Mouse (Mus musculus) cortical plate, adult 2 months (tissue): ENCODE data around the gene Csrp1. TPM values are rescaled to one million over a fixed set of nuclear protein-coding genes. Genes with fewer than 3 reads are reported as not detected.

Source experiments
- H3K27ac ChIP-seq: fragments of 200-500 bp; 2 replicates; pipeline ENCODE4 v1.5.1; 2012; ENCODE audit warnings: low read length, control low read depth, inconsistent platforms; ENCODE audit not compliant: insufficient read depth
- H3K4me1 ChIP-seq: fragments of 200-500 bp; 2 replicates; pipeline ENCODE4 v1.6.1; 2011; ENCODE audit warnings: low read length; ENCODE audit not compliant: control insufficient read depth, insufficient read depth
- H3K4me3 ChIP-seq: fragments of 200-500 bp; 2 replicates; pipeline ENCODE4 v1.5.1; 2011; ENCODE audit warnings: mild to moderate bottlenecking, low read length, control low read depth; ENCODE audit not compliant: insufficient read depth
- CTCF ChIP-seq: fragments of 200-500 bp; IDR thresholded peaks from 2 replicates; pipeline ENCODE4 v1.5.1; 2011; ENCODE audit warnings: mild to moderate bottlenecking, control low read depth, low read length; ENCODE audit not compliant: insufficient read depth; ENCODE audit errors: extremely low read depth
- POLR2A ChIP-seq: fragments of 200-500 bp; IDR thresholded peaks from 2 replicates; pipeline ENCODE4 v1.6.1; 2011; ENCODE audit warnings: mild to moderate bottlenecking, low read length, control low read depth; ENCODE audit not compliant: insufficient read depth; ENCODE audit errors: extremely low read depth
- polyA plus RNA-seq: library from polyadenylated mRNA; depleted of rRNA; stranded (reverse); fragments of >200 nt; gene quantifications from 2 replicates; pipeline ENCODE4 v1.2.3, GENCODE M21; 2012

Csrp1 gene
- polyA plus RNA-seq, 1 experiment, result 369 TPM

- H3K4me1 ChIP-seq, result no peaks in the 10 kb centered on the region; the same call in 1 of the 2 replicates
- H3K4me3 ChIP-seq, result no peak overlapping the region
- TF ChIP-seq CTCF (no peak), POLR2A (no peak)
- no peak overlapping the region for H3K27ac ChIP-seq
Observed at GRCm38 (mm10) chr1:135704317-135704821, 15.5 kb upstream of the Csrp1 start.

DNA sequence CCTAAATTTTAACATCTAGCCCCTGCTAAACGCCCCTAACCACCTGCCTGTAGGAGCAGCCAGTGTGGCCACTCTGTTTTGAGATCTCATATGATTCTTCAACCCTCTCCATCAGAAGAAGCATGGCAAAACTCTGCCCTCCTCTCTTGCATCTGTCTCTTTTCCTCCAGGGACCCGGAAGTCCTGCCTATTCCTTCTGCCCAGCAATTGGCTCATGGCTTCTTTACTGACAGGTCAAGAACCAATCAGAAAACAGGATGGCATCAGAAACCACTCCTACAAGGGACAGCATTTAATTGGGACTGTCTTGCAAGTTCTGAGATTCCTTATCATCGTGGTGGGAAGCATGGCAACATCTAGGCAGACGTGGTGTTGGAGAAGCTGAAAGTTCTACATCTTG, 11.5 kb upstream of the Csrp1 start:
- H3K4me1 ChIP-seq, result no peaks in the 10 kb centered on the region
- H3K4me3 ChIP-seq, result no peak overlapping the region
- TF ChIP-seq CTCF (no peak), POLR2A (no peak)
- no peak overlapping the region for H3K27ac ChIP-seq

GRCm38 (mm10) chr1:135711126-135711525, 8.7 kb upstream of the Csrp1 start:
- H3K4me1 ChIP-seq, result no peaks in the 10 kb centered on the region
- no peak overlapping the region for H3K4me3 ChIP-seq
- H3K27ac ChIP-seq, result no peak overlapping the region
- TF ChIP-seq CTCF, result no peak
- no peak for TF ChIP-seq POLR2A

GRCm38 (mm10) chr1:135714028-135714815, 5.6 kb upstream of the Csrp1 start:
- H3K27ac ChIP-seq, result no peak overlapping the region
- H3K4me3 ChIP-seq, result no peak overlapping the region
- no peaks in the 10 kb centered on the region for H3K4me1 ChIP-seq
- TF ChIP-seq CTCF, result no peak
- TF ChIP-seq POLR2A, result no peak

DNA sequence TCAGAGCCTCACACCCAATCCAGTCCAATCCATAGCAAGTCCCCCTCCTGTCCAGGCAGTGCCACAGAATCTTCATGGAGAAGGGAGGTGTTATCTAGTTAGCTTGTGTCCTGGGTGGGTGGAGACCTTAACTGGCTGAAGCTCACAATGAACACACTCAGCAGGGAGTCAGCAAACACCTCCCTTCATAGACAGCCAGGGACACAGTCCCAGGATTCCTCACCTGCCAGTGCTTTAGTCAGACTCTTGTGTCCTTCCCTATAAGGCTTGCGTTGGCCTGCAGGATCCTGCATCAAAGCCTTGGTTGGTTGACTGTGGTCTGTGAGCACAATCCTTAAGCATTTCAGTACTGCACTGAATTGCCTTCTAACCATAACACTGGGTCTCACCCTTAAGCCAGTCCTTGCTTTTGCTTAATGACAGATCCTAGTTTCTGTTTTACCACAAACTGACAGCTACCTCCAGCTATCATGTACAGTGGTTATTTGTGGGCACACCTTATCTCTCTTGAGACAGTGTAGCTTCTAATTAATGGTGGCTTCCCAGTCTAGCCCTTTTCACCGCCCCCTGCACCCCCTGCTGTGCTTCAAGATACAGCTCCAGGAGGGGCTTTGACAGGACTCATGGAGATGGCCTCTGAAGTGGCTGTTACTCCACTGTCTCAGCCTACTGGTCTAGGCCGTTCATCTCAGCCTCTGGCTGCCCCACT, 4.8 kb upstream of the Csrp1 start:
- TF ChIP-seq CTCF (no peak), POLR2A (no peak)
- Histone ChIP-seq H3K4me3 (no peak overlapping the region), H3K27ac (no peak overlapping the region), H3K4me1 (no peaks in the 10 kb centered on the region)

GRCm38 (mm10) chr1:135719486-135719885, 375 bp upstream of the Csrp1 start:
- peak; percentile 91 for TF ChIP-seq CTCF
- TF ChIP-seq POLR2A, result no peak
- H3K27ac ChIP-seq, result no peak overlapping the region
- no peak overlapping the region for H3K4me3 ChIP-seq
- H3K4me1 ChIP-seq, result no peaks in the 10 kb centered on the region

DNA sequence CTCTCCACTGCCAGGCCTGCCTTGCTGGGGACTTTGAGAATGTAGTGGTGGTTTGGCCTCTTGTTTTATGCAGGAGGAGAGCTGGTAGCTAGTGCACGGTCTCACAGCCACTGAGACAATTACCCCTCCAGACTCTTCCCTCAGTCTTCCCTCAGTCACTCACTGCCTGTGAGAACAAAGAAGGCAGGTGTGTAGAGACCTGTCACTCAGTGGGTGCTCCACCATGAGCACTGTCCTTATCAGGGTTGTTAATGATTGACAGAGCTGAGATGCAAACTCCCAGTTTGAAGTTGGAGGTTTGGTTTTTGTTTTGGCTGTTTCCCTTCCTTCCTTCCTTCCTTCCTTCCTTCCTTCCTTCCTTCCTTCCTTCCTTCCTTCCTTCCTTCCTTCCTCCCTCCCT, 3.2 kb downstream of the Csrp1 start:
- TF ChIP-seq CTCF (no peak), POLR2A (no peak)
- no peak overlapping the region for H3K27ac ChIP-seq
- no peaks in the 10 kb centered on the region for H3K4me1 ChIP-seq
- no peak overlapping the region for H3K4me3 ChIP-seq

GRCm38 (mm10) chr1:135724134-135724533, 4.3 kb downstream of the Csrp1 start:
- Histone ChIP-seq H3K4me3 (no peak overlapping the region), H3K27ac (no peak overlapping the region), H3K4me1 (no peaks in the 10 kb centered on the region)
- TF ChIP-seq CTCF (no peak), POLR2A (no peak)

DNA sequence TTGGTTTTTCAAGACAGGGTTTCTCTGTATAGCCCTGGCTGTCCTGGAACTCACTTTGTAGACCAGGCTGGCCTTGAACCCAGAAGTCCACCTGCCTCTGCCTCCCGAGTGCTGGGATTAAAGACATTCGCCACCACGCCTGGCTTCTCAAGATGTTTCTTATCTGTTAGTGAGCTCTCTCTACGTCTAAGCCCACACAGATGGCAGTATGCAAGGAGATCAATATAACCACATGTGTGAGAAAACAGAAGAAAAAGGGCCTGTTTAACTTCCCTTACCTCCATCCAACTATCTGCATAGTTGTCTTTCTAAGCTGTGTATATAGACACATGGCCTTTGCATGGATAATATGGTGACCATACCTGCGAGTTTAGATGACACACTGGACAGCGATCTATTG, 5.5 kb downstream of the Csrp1 start:
- H3K27ac ChIP-seq, result no peak overlapping the region
- no peak for TF ChIP-seq POLR2A
- no peak for TF ChIP-seq CTCF
- H3K4me3 ChIP-seq, result no peak overlapping the region
- no peaks in the 10 kb centered on the region for H3K4me1 ChIP-seq

- no peak for TF ChIP-seq POLR2A
- no peak for TF ChIP-seq CTCF
- Histone ChIP-seq H3K4me1 (no peaks in the 10 kb centered on the region), H3K27ac (no peak overlapping the region), H3K4me3 (no peak overlapping the region)
Observed at GRCm38 (mm10) chr1:135725936-135726335, 6.1 kb downstream of the Csrp1 start.
